Mouse (Mus musculus): ENCODE measurements at regions not wholly inside any gene's neighbourhood (a gene's known extent, or its start where the extent isn't known, plus 50 kb on each side); places are given as distances from the start of the nearest gene placed in this dataset.

DNA sequence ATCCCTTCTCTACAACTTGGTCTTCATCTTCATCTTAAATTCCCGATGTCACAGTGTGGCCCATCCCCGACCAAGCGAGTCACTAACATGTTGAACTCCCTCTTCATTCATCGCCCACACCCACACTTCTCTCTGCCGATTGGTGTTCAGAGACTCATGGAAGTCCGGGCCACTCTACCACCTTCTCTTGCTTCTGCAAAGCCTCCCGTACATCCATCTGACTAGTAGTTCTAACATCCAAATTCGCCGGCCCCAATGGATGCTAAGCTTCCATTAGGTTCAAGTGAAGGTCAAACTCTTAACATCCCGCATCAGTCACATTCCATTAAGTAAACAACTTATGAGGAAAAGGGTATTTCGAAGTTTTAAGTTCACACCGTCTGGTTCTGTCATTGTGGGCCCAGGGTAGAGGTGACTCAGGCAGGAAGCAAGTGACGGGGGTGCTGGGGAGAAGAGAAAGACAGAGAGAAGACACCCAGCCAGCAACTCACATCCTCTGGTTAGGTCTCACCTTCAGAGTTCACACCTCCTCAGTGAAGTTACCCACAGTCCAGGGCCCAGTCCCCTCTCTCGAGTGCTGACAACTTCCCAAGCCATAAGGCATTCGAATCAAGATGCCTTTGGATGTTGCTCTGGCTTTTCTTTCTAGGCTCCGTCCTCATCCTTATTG, 61.0 kb upstream of the Ubash3b start:
- DNase-seq (ENCODE audit: low spot score): no peak

DNA sequence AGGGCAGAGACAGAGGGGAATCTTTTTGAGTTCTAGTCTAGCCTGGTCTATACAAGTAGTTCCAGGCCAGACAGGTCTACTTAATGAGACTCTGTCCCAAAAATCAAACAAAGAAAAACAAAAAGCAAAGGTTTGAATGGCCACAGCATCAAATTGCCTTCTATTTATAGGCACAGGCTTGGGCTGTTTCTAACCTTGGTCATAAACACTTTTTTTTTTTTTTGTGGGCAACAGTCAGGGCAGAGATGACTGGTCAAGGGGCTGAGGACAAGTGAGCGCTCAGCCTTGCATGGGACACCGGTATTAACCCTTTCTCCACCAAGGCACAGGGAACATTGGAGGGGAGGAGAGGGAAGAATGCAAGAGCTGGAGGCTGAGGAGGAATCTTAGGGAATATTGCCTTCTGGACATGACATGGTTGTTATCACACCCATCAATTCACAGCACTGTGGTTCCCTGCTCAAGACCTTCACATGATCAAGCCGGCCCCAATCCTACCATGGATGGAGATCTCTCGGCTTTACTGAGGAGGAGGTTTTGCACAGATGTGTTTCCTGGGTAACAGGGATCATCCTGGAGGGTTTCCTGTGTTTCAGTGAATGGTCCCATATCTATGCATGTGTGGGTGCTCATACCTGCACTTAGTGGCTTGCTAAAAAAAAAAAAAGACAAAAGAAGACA, 59.8 kb upstream of the Ubash3b start:
- DNase-seq (ENCODE audit: low spot score): no peak

DNA sequence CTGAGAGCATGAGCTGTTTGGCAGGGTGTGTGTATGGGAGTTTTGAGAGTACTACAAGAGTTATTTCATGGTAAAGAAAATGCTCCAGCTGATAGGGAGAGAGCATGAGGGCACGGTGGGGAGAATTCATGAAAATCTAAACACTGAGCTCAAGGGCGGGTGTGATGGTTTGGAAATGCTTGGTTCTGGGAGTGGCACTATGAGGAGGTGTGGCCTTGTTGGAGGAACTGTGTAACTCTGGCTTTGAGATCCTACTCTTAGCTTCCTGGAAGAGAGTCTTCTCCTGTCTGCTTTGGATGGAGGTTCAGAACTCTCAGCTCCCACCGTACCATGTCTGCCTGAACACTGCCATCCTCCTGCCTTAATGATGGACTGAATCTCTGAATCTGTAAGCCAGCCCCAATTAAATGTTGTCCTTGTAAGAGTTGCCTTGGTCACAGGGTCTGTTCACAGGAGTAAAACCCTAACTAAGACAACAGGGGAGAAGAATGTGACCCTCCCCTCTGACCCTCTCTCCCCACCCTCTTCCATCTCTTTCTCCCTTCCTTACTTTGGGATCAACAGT, 58.7 kb upstream of the Ubash3b start:
- DNase-seq (ENCODE audit: low spot score): no peak

DNA sequence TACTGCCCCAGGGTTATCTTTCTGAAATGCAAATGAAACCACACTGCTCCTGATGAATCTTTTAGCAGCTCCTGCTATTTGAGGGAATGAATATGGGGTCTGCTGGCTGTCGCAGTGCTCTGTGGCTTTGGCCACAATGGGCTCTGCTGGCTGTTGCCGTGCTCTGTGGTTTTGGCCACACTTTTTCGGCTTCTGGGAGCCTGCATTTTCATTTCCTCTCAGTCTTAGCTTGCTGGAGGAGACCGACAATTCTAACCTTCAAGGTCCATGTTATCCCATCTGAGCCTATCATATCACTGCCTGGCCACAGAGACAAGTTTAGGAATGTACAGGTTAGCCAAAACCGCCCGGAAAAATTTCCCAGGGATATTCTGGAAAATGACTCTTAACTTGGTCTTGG, 57.2 kb upstream of the Ubash3b start:
- no peak for DNase-seq (ENCODE audit: low spot score)

DNA sequence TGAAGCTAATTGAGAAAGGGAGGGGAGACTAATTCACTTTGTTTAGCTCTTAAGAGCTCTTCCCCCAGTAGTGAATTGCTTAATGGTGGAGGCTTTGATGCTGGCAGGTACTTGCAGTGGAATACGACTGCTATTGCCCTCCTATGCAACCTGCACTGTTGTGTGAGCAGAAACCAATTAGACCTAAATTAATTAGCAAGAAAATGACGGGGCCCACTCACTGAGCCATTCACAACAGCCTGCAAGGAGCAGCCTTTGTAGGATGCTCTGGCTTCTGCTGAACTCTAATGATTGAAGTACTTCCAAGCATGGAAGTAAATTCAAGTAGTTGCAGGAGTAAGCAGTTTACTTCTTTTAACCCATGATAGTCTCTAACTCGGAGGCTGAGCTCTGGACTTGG, 54.8 kb upstream of the Ubash3b start:
- DNase-seq (ENCODE audit: low spot score): no peak

DNA sequence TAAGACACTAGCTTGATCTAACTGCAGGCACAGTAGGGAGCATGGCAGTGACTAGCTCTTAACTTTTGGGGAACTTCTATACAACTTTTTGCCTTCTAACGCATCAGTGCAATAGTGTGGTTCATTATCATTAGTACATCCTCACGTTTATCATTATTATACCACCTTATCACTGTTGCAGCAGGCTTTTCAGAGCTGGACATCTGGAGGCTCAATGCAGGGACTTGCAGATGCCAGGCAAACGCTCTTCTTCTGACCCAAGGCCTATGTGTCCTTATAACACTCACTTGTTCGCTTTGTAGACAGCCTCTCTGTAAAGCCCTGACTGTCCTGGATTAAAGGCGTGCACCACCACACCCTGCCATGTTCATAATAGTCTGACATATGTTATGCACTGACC, 53.5 kb upstream of the Ubash3b start:
- DNase-seq (ENCODE audit: low spot score): no peak

DNA sequence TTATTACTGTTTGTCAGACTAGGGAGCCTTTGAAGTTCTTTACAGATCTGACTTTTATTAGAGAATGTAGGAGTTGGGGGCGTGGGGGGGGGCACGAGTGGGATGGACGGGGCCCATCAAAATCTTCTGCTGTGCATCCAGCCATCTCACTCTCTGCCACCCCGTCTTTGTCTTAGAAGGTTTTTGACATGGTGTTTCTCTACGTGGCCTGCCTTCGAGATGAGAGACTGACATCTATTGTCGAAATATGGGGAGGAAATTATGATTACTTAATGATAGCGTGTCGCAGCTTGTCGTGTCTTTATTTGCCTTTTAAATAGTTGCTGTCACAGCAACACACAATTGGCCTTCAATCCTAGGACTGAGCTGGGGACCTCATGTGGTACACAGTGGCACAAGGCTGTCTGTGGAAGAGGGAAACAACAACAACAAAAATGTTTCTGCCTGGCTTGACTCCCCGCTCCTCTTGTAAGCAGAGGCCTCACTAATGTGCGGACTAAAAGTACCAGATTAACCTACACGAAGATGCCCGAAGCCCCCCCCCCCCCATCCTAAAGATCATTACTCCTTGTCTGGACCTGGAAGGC, 51.5 kb upstream of the Ubash3b start:
- no peak for DNase-seq (ENCODE audit: low spot score)

DNA sequence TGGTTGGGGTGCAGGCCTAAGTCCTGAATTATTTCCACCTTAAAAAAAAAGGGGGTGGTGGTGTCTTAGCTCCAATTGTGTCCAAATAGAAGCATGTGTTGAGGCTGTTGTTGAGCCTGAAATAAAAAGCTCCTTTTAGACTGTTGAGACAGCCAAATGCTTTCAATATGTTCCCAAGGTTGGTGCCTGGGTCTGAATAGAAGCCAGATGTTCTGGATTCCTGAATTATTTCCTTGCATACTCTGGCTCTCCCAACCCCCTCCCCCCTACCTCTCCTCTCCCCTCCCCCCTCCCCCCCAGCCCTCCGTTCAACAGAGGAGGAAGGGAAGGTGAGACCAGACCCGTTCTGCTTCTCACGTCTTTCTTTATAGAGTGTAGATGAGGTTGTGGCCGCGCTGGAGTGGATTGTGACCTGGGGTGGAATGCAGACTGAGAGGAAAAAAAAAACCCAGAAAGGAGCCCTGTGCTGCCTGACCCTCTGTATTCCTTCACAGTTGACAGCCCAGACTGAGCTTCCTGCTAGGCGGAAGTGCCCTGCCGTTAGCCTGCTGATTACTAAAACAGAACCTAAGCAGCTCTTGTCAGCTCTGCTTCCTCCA, 50.9 kb upstream of the Ubash3b start:
- no peak for DNase-seq (ENCODE audit: low spot score)

DNA sequence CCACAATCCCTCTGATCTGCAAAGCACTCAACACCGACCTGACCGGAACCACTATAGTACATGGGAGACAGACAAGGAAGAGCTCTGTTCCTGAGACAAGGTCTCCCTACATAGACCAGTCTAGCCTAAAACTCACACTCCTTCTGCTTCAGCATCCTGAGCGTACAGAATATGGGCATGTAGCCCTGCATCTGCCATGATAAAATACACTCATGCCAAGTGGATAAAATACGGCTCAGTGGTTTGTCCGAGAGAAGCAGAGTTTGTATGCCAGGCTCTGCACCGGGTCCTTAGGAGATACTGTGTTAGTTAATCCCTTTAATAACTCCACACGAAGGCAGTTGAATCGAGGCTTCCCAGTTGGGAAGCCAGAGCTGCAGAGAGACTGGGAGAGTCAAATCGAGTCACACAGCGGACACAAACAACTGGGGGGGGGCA, 50.4 kb upstream of the Ubash3b start:
- DNase-seq (ENCODE audit: low spot score): no peak

Measured in ovary, adult 18-20 months (tissue).